Mouse (Mus musculus) lung, embryonic 15.5 days (tissue): Measurements from ENCODE around the gene Fnd3c2. TPM values are rescaled to one million over a fixed set of nuclear protein-coding genes. Genes with fewer than 3 reads are reported as not detected.

Source experiments
- ATAC-seq: fragments of 200-750 bp; cut with Nextera tagmentation; 2 replicates; pipeline ENCODE4 v1.8.0; 2017; ENCODE audit warnings: moderate number of reproducible peaks, borderline replicate concordance; ENCODE audit not compliant: low FRiP score, low TSS enrichment; ENCODE audit errors: extremely low read depth
- H3K27ac ChIP-seq: fragments of 300-500 bp; sonication (generic); 2 replicates; pipeline ENCODE4 v1.5.1; 2015; ENCODE audit warnings: moderate library complexity, mild to moderate bottlenecking, inconsistent platforms
- H3K27me3 ChIP-seq: fragments of 300-500 bp; sonication (generic); 2 replicates; pipeline ENCODE4 v1.6.1; 2015; ENCODE audit warnings: inconsistent platforms
- H3K36me3 ChIP-seq: fragments of 300-500 bp; sonication (generic); 2 replicates; pipeline ENCODE4 v1.6.1; 2015; ENCODE audit warnings: inconsistent platforms
- H3K4me1 ChIP-seq: fragments of 300-500 bp; sonication (generic); 2 replicates; pipeline ENCODE4 v1.6.1; 2015; ENCODE audit warnings: inconsistent platforms
- H3K4me2 ChIP-seq: fragments of 300-500 bp; sonication (generic); 2 replicates; pipeline ENCODE4 v1.6.1; 2015; ENCODE audit warnings: inconsistent platforms, mild to moderate bottlenecking, moderate library complexity
- H3K4me3 ChIP-seq: fragments of 300-500 bp; sonication (generic); 2 replicates; pipeline ENCODE4 v1.5.1; 2015; ENCODE audit warnings: mild to moderate bottlenecking, inconsistent platforms
- H3K9ac ChIP-seq: fragments of 300-500 bp; sonication (generic); 2 replicates; pipeline ENCODE4 v1.6.1; 2015; ENCODE audit warnings: inconsistent platforms
- H3K9me3 ChIP-seq: fragments of 300-500 bp; sonication (generic); 2 replicates; pipeline ENCODE4 v1.6.1; 2016; ENCODE audit warnings: inconsistent platforms
- WGBS: fragments of 180-500 bp; shearing (Covaris S2); methylation state at CpG from one replicate; pipeline ENCODE4 v1.1.7; 2015; 5-methylcytosine and 5-hydroxymethylcytosine counted together
- polyA plus RNA-seq: library from polyadenylated mRNA; unstranded; fragments of >200 nt; fragmentation: Nextera tagmentation; extraction: Ambion mirVana; gene quantifications from 2 replicates; pipeline ENCODE4 v1.2.1, GENCODE M21; 2015

The Fnd3c2 gene
- polyA plus RNA-seq, 1 experiment from 2014 or later = not detected

DNA sequence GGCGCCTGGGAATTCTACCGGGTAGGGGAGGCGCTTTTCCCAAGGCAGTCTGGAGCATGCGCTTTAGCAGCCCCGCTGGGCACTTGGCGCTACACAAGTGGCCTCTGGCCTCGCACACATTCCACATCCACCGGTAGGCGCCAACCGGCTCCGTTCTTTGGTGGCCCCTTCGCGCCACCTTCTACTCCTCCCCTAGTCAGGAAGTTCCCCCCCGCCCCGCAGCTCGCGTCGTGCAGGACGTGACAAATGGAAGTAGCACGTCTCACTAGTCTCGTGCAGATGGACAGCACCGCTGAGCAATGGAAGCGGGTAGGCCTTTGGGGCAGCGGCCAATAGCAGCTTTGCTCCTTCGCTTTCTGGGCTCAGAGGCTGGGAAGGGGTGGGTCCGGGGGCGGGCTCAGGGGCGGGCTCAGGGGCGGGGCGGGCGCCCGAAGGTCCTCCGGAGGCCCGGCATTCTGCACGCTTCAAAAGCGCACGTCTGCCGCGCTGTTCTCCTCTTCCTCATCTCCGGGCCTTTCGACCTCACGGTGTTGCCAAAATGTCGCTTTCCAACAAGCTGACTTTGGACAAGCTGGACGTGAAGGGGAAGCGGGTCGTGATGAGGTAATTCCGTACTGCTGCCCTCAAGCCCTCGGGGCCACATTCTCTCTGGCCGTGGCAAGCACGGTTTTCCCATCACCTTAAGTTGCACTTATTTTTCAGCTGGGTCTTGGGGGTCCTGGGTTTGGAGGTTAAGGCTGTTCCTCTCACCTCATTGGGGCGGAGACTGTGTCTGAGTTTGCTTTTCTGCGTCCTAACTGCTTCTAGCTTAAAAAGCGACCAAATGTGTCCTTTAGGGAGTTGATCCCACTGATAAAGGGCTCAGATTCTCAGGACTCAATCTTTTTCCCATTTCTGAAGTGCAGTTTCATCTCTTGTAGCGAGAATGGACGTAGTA, 68.2 kb downstream of the Fnd3c2 start, which contains the start of gene Pgk1:
TSS of gene Pgk1 (plus strand) at position 388 of the 937 bp plus-strand sequence.
- H3K9ac ChIP-seq = peak within 1 kb of the TSS; percentile 48
- H3K9me3 ChIP-seq = no peaks in the 10 kb centered on the region
- ATAC-seq = peak; percentile 98
- H3K4me3 ChIP-seq = peak within 1 kb of the TSS; percentile 55
- H3K27ac ChIP-seq = peak within 1 kb of the TSS; percentile 91
- no peaks in the 10 kb centered on the region for H3K27me3 ChIP-seq
- no peaks in the 10 kb centered on the region for H3K36me3 ChIP-seq
- peak within 1 kb of the TSS; percentile 58 for H3K4me2 ChIP-seq
- H3K4me1 ChIP-seq = 0 out of 2 replicates have a peak, but pooled peaks cover 15% of the 10 kb centered on the region
- WGBS = 12% methylated on average over 52 of the region's 55 CpGs

- no peak overlapping the region for H3K4me3 ChIP-seq
- 17% methylated on average over 5 of the region's 5 CpGs for WGBS
- H3K4me2 ChIP-seq = peak overlapping the region; percentile 46; the same call in 1 of the 2 replicates
- peak overlapping the region; percentile 91 for H3K27ac ChIP-seq
- H3K4me1 ChIP-seq = 0 out of 2 replicates have a peak, but pooled peaks cover 15% of the 10 kb centered on the region
- H3K9ac ChIP-seq = no peak overlapping the region
- no peaks in the 10 kb centered on the region for H3K9me3 ChIP-seq
- peak; percentile 28; the same call in 1 of the 2 replicates for ATAC-seq
- no peaks in the 10 kb centered on the region for H3K27me3 ChIP-seq
- no peaks in the 10 kb centered on the region for H3K36me3 ChIP-seq
Observed at GRCm38 (mm10) chrX:106185706-106186105, 69.5 kb downstream of the Fnd3c2 start.

Other genes starting within 250 kb of the Fnd3c2 start
- gene Magt1, start 243.5 kb downstream of the Fnd3c2 start, polyA plus RNA-seq = 61.6 and 68.4 TPM in 2 replicates
- gene Cox7b, start 239.7 kb downstream of the Fnd3c2 start, polyA plus RNA-seq = 327 and 347 TPM in 2 replicates
- 23.6 and 26.3 TPM in 2 replicates for gene Atp7a, start 228.1 kb downstream of the Fnd3c2 start, polyA plus RNA-seq
- 0.72 and 1.0 TPM in 2 replicates for gene Tlr13, start 112.2 kb downstream of the Fnd3c2 start, polyA plus RNA-seq
- gene Pgk1, start 68.3 kb downstream of the Fnd3c2 start, polyA plus RNA-seq = 298 and 301 TPM in 2 replicates
- gene Taf9b, start 34.2 kb downstream of the Fnd3c2 start, polyA plus RNA-seq = 11.4 and 12.6 TPM in 2 replicates
- gene Fndc3c1, start 230.0 kb upstream of the Fnd3c2 start, polyA plus RNA-seq = 2.7 and 3.8 TPM in 2 replicates